ENCODE assay signal across 27 mouse cellular contexts in genomic region chr11:38060105-38060504, GRCm38 (mm10).
DNase-seq lines count a peak whose midpoint lies in the region; ATAC-seq lines count a peak whose summit lies in the region.
"Had no signal": no experiment of that assay in that cellular context is flagged by ENCODE, and none has a peak within 500 bp of the region (broad histone marks: within the 10 kb centered on the region; RNA-seq: fewer than 3 reads in every experiment).

No protein-coding gene starts in this region.

- no peak overlapping the region for H3K4me2 ChIP-seq in kidney, embryonic 15.5 days
- no peak overlapping the region for H3K4me2 ChIP-seq in hindbrain, embryonic 14.5 days (replicated peaks)
- H3K4me2 ChIP-seq: embryonic facial prominence, embryonic 13.5 days; forebrain, embryonic 13.5 days; heart, embryonic 13.5 days; hindbrain, embryonic 13.5 days; liver, embryonic 13.5 days; lung, embryonic 15.5 days; neural tube, embryonic 12.5 days had no signal

- H3K4me1 ChIP-seq in kidney, embryonic 15.5 days: no peaks in the 10 kb centered on the region
- H3K4me1 ChIP-seq in hindbrain, embryonic 14.5 days (replicated peaks; ENCODE audit: control insufficient read depth, insufficient read depth, low read length): no peaks in the 10 kb centered on the region
- H3K4me1 ChIP-seq: embryonic facial prominence, embryonic 13.5 days; forebrain, embryonic 13.5 days; hindbrain, embryonic 13.5 days; liver, embryonic 13.5 days; lung, embryonic 15.5 days; megakaryocyte, embryonic 14.5 days; neural tube, embryonic 12.5 days had no signal

- ATAC-seq in frontal cortex, adult (ENCODE audit: low TSS enrichment): peak; percentile 50
- ATAC-seq in kidney, embryonic 15.5 days (replicated peaks; ENCODE audit: low FRiP score): peak; percentile 73
- ATAC-seq in hindbrain, embryonic 14.5 days (ENCODE audit: low FRiP score): no peak
- ATAC-seq: forebrain, embryonic 13.5 days; inflammation-experienced regulatory T-cells, adult 6 months; Patski had no signal

- no peak for DNase-seq in frontal cortex, postnatal 25 days (ENCODE audit: low spot score in 2 of 2)
- DNase-seq in kidney, postnatal 36 days: no peak
- DNase-seq in right cerebral cortex, adult 18-20 months: peak; percentile 4
- no peak for DNase-seq in right cerebral cortex, adult 2 months (ENCODE audit: low spot score in 2 of 2)
- no peak for DNase-seq in hindbrain, embryonic 14.5 days (ENCODE audit: low spot score)
- DNase-seq: adrenal gland, adult 2 months; B cell, adult 2 months; cerebellum, adult 18-20 months; cerebellum, postnatal 36 days; kidney, postnatal 14 days; liver, embryonic 13.5 days; lung, postnatal 36 days; midbrain, embryonic 14.5 days; thymus, postnatal 25 days had no signal

- H3K4me3 ChIP-seq in kidney, embryonic 15.5 days (replicated peaks): no peak overlapping the region
- no peak overlapping the region for H3K4me3 ChIP-seq in hindbrain, embryonic 14.5 days (replicated peaks; ENCODE audit: low read length)
- H3K4me3 ChIP-seq: embryonic facial prominence, embryonic 13.5 days; forebrain, embryonic 13.5 days; heart, embryonic 13.5 days; hindbrain, embryonic 13.5 days; liver, embryonic 13.5 days; lung, embryonic 15.5 days; megakaryocyte, embryonic 14.5 days; neural tube, embryonic 12.5 days had no signal

- no peaks in the 10 kb centered on the region for H3K27me3 ChIP-seq in kidney, embryonic 15.5 days
- H3K27me3 ChIP-seq in hindbrain, embryonic 14.5 days (ENCODE audit: control insufficient read depth, insufficient read depth, low read length): no peaks in the 10 kb centered on the region
- H3K27me3 ChIP-seq: CH12.LX; embryonic facial prominence, embryonic 13.5 days; forebrain, embryonic 13.5 days; heart, embryonic 13.5 days; liver, embryonic 13.5 days; lung, embryonic 15.5 days; megakaryocyte, embryonic 14.5 days; neural tube, embryonic 12.5 days; Patski had no signal

- H3K27ac ChIP-seq in kidney, embryonic 15.5 days: no peak overlapping the region
- no peak overlapping the region for H3K27ac ChIP-seq in hindbrain, embryonic 14.5 days
- H3K27ac ChIP-seq: embryonic facial prominence, embryonic 13.5 days; forebrain, embryonic 13.5 days; heart, embryonic 13.5 days; hindbrain, embryonic 13.5 days; liver, embryonic 13.5 days; lung, embryonic 15.5 days; neural tube, embryonic 12.5 days had no signal

- no peaks in the 10 kb centered on the region for H3K36me3 ChIP-seq in kidney, embryonic 15.5 days
- H3K36me3 ChIP-seq in hindbrain, embryonic 14.5 days (replicated peaks; ENCODE audit: control insufficient read depth, insufficient read depth): no peaks in the 10 kb centered on the region
- H3K36me3 ChIP-seq: embryonic facial prominence, embryonic 13.5 days; G1E; heart, embryonic 13.5 days; hindbrain, embryonic 13.5 days; liver, embryonic 13.5 days; lung, embryonic 15.5 days; neural tube, embryonic 12.5 days had no signal

- WGBS in kidney, embryonic 15.5 days: 25% methylated on average over 2 of the region's 2 CpGs
- WGBS in hindbrain, embryonic 14.5 days: 78% methylated on average over 2 of the region's 2 CpGs

- no peaks in the 10 kb centered on the region for H3K9me3 ChIP-seq in kidney, embryonic 15.5 days (replicated peaks)
- no peaks in the 10 kb centered on the region for H3K9me3 ChIP-seq in hindbrain, embryonic 14.5 days (ENCODE audit: control insufficient read depth, low read length)
- H3K9me3 ChIP-seq: embryonic facial prominence, embryonic 13.5 days; forebrain, embryonic 13.5 days; G1E; heart, embryonic 13.5 days; hindbrain, embryonic 13.5 days; liver, embryonic 13.5 days; lung, embryonic 15.5 days; neural tube, embryonic 12.5 days had no signal

- no peak overlapping the region for H3K9ac ChIP-seq in kidney, embryonic 15.5 days
- H3K9ac ChIP-seq in hindbrain, embryonic 14.5 days: no peak overlapping the region
- H3K9ac ChIP-seq: embryonic facial prominence, embryonic 13.5 days; forebrain, embryonic 13.5 days; heart, embryonic 13.5 days; hindbrain, embryonic 13.5 days; liver, embryonic 13.5 days; lung, embryonic 15.5 days; neural tube, embryonic 12.5 days had no signal
